Mouse (Mus musculus) CD4-positive, CD25-positive, alpha-beta regulatory T cell, adult 4 months (primary cell): Measurements from ENCODE around the gene Anks1. TPM values are rescaled to one million over a fixed set of nuclear protein-coding genes. Genes with fewer than 3 reads are reported as not detected.

Experiments
- ATAC-seq: one replicate; pipeline ENCODE4 v1.8.0; 2017
- polyA plus RNA-seq, 2 experiments: library from polyadenylated mRNA; unstranded; fragments of 100-300 nt; shearing (Covaris generic); gene quantifications; one replicate each; pipeline ENCODE4 v1.2.1; 2017

The Anks1 gene
- polyA plus RNA-seq, 2 experiments from 2014 or later: 3.7 to 4.7 TPM

- no peak for ATAC-seq
Measured at GRCm38 (mm10) chr17:28025541-28025961, 116.4 kb downstream of the Anks1 start.

GRCm38 (mm10) chr17:28026111-28026872, 117.2 kb downstream of the Anks1 start:
- ATAC-seq: no peak

- no peak for ATAC-seq
Measured at GRCm38 (mm10) chr17:28027197-28027596, 118.1 kb downstream of the Anks1 start.

GRCm38 (mm10) chr17:28028236-28028635, 119.1 kb downstream of the Anks1 start:
- no peak for ATAC-seq

- ATAC-seq: no peak
Measured at GRCm38 (mm10) chr17:28029308-28029707, 120.2 kb downstream of the Anks1 start.

GRCm38 (mm10) chr17:28030446-28030845, 121.3 kb downstream of the Anks1 start:
- ATAC-seq: no peak

- ATAC-seq: no peak
Measured at GRCm38 (mm10) chr17:28031281-28031941, 122.3 kb downstream of the Anks1 start.

- ATAC-seq: no peak
Measured at GRCm38 (mm10) chr17:28032219-28032618, 123.1 kb downstream of the Anks1 start.

- no peak for ATAC-seq
Measured at GRCm38 (mm10) chr17:28033046-28033580, 124.0 kb downstream of the Anks1 start.

- ATAC-seq: no peak
Measured at GRCm38 (mm10) chr17:28034986-28035385, 125.9 kb downstream of the Anks1 start.

GRCm38 (mm10) chr17:28036813-28037756, 128.0 kb downstream of the Anks1 start:
- no peak for ATAC-seq

- no peak for ATAC-seq
Measured at GRCm38 (mm10) chr17:28040620-28041019, 131.5 kb downstream of the Anks1 start.

- no peak for ATAC-seq
Measured at GRCm38 (mm10) chr17:28041298-28041697, 132.2 kb downstream of the Anks1 start.

- ATAC-seq: no peak
Measured at GRCm38 (mm10) chr17:28042299-28042771, 133.2 kb downstream of the Anks1 start.

- ATAC-seq: no peak
Measured at GRCm38 (mm10) chr17:28047017-28047416, 137.9 kb downstream of the Anks1 start.

GRCm38 (mm10) chr17:28047520-28047919, 138.4 kb downstream of the Anks1 start:
- ATAC-seq: no peak

GRCm38 (mm10) chr17:28048425-28048824, 139.3 kb downstream of the Anks1 start:
- ATAC-seq: no peak

- ATAC-seq: no peak
Measured at GRCm38 (mm10) chr17:28050210-28050609, 141.1 kb downstream of the Anks1 start.

- ATAC-seq: no peak
Measured at GRCm38 (mm10) chr17:28052293-28052863, 143.3 kb downstream of the Anks1 start.

GRCm38 (mm10) chr17:28058346-28058745, 149.2 kb downstream of the Anks1 start:
- no peak for ATAC-seq

- no peak for ATAC-seq
Measured at GRCm38 (mm10) chr17:28060681-28061080, 151.6 kb downstream of the Anks1 start.

GRCm38 (mm10) chr17:28061472-28061871, 152.4 kb downstream of the Anks1 start:
- no peak for ATAC-seq
